Mouse (Mus musculus) urinary bladder, postnatal 36 days (tissue): ENCODE measurements around the gene Zfp131.

ENCODE experiments used
- DNase-seq, 2 experiments: peaks; one replicate each; pipeline ENCODE4 v3.0.0; 2022; ENCODE audit warnings: low spot score in 2 of 2, mixed read lengths in 1 of 2

The Zfp131 gene

GRCm38 (mm10) chr13:119755141-119755547, 35.5 kb downstream of the Zfp131 start:
- peak in 1 of 2 experiments; percentile 3 for DNase-seq

- no peak for DNase-seq
These were observed 36.1 kb downstream of the Zfp131 start for GRCm38 (mm10) chr13:119754635-119755020.

- no peak for DNase-seq
These were observed 36.6 kb downstream of the Zfp131 start for GRCm38 (mm10) chr13:119753859-119754634.

GRCm38 (mm10) chr13:119746930-119747329, 43.8 kb downstream of the Zfp131 start:
- no peak for DNase-seq

GRCm38 (mm10) chr13:119743470-119743869, 47.2 kb downstream of the Zfp131 start:
- no peak for DNase-seq

- no peak for DNase-seq
These were observed 47.8 kb downstream of the Zfp131 start for GRCm38 (mm10) chr13:119742711-119743415.

- no peak for DNase-seq
These were observed 49.1 kb downstream of the Zfp131 start for GRCm38 (mm10) chr13:119741390-119742237.

GRCm38 (mm10) chr13:119731448-119731847, 59.2 kb downstream of the Zfp131 start:
- no peak for DNase-seq

- no peak for DNase-seq
These were observed 61.3 kb downstream of the Zfp131 start for GRCm38 (mm10) chr13:119729406-119729805.

GRCm38 (mm10) chr13:119727608-119728387, 62.9 kb downstream of the Zfp131 start:
- no peak for DNase-seq

- DNase-seq = no peak
These were observed 66.1 kb downstream of the Zfp131 start for GRCm38 (mm10) chr13:119724541-119724940.

- DNase-seq = no peak
These were observed 67.3 kb downstream of the Zfp131 start for GRCm38 (mm10) chr13:119723368-119723767.

GRCm38 (mm10) chr13:119722447-119722846, 68.2 kb downstream of the Zfp131 start:
- DNase-seq = no peak

- no peak for DNase-seq
These were observed 74.6 kb downstream of the Zfp131 start for GRCm38 (mm10) chr13:119716105-119716504.
